Mouse (Mus musculus) urinary bladder, postnatal 14 days (tissue): Measurements from ENCODE around the gene Six5.

Experiments used
- DNase-seq: peaks from one replicate; pipeline ENCODE4 v3.0.0; 2021; ENCODE audit warnings: low spot score

Six5 gene

GRCm38 (mm10) chr7:19075723-19076585, 18.4 kb upstream of the Six5 start, which contains the start of gene Dmwd:
TSS of gene Dmwd (plus strand) at chr7:19076227.
- peak; percentile 92 for DNase-seq

GRCm38 (mm10) chr7:19076586-19076991, 17.8 kb upstream of the Six5 start:
- no peak for DNase-seq

- DNase-seq: no peak
These were observed 16.6 kb upstream of the Six5 start for GRCm38 (mm10) chr7:19077761-19078160.

GRCm38 (mm10) chr7:19078732-19079131, 15.7 kb upstream of the Six5 start:
- no peak for DNase-seq

GRCm38 (mm10) chr7:19080451-19080950, 13.9 kb upstream of the Six5 start:
- DNase-seq: no peak

- DNase-seq: no peak
These were observed 12.2 kb upstream of the Six5 start for GRCm38 (mm10) chr7:19082171-19082570.

GRCm38 (mm10) chr7:19083096-19083495, 11.3 kb upstream of the Six5 start:
- DNase-seq: peak; percentile 57

- no peak for DNase-seq
These were observed 10.7 kb upstream of the Six5 start, which contains the start of gene Dmpk for GRCm38 (mm10) chr7:19083701-19084100. TSS of gene Dmpk (plus strand) at chr7:19083849.

- DNase-seq: no peak
These were observed 10.1 kb upstream of the Six5 start for GRCm38 (mm10) chr7:19084277-19084771.

- DNase-seq: no peak
These were observed 9.4 kb upstream of the Six5 start for GRCm38 (mm10) chr7:19084921-19085473.

GRCm38 (mm10) chr7:19085495-19085894, 8.9 kb upstream of the Six5 start:
- no peak for DNase-seq

GRCm38 (mm10) chr7:19086042-19086441, 8.4 kb upstream of the Six5 start:
- peak; percentile 69 for DNase-seq

- DNase-seq: no peak
These were observed 7.6 kb upstream of the Six5 start for GRCm38 (mm10) chr7:19086760-19087159.

GRCm38 (mm10) chr7:19088813-19089212, 5.6 kb upstream of the Six5 start:
- DNase-seq: peak; percentile 57

GRCm38 (mm10) chr7:19091913-19092312, 2.5 kb upstream of the Six5 start:
- DNase-seq: no peak

- DNase-seq: peak; percentile 58
These were observed 1.8 kb upstream of the Six5 start for GRCm38 (mm10) chr7:19092381-19093173.

GRCm38 (mm10) chr7:19093174-19093521, 1.2 kb upstream of the Six5 start:
- peak; percentile 89 for DNase-seq

GRCm38 (mm10) chr7:19093537-19094385, 633 bp upstream of the Six5 start:
- peak; percentile 96 for DNase-seq

- DNase-seq: peak; percentile 55
These were observed 694 bp downstream of the Six5 start for GRCm38 (mm10) chr7:19094826-19095750.

- peak; percentile 77 for DNase-seq
These were observed 1.3 kb downstream of the Six5 start for GRCm38 (mm10) chr7:19095751-19096110.
